10 mouse cellular contexts compared by ENCODE assay signal in the genomic region with DNA sequence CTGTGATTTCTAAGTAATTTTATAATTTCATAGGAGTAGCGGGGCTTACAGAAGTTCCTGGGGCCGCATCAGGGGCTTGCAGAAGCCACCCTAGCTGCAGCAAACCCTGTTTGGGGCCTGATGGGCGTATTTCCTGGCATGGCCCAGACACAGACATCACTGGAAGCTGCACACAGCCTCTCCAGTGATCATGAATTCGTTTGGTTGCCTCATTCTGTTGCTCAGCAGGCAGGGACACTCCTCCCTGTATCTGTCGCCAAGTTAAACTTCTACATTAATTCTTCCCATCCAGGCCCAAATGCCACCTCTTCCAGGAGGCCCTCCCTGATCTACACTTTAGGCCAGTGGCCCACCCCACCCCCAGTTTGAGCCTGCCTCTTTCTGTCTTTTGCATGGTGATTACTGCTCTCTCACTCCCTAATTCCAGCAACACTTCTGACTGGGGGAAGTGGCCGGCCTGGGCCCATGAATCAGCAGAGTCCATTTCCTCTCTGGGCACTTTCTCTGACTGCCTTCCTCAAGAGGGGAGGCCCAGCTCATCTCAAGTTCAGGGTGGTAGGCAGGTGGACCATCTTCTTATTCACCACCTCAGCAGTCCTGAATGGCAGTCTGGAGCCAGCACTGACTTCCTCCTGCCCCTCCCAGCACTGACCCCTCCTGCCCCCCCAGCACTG. TPM values are rescaled to one million over a fixed set of nuclear protein-coding genes. Genes with fewer than 3 reads are reported as not detected.
A peak's percentile ranks its signal among the peaks of the same experiment; 100 is the strongest.
DNase-seq lines count a peak whose midpoint lies in the region; ATAC-seq and TF ChIP-seq lines count a peak whose summit lies in the region.
"Had no signal": no experiment of that assay in that cellular context is flagged by ENCODE, and none has a peak within 500 bp of the region (broad histone marks: within the 10 kb centered on the region; RNA-seq: fewer than 3 reads in every experiment).

No protein-coding gene starts in this region.

- no peak for DNase-seq in gastrocnemius, adult 2 months
- no peak for DNase-seq in gastrocnemius, postnatal 4 days (ENCODE audit: low spot score in 2 of 2)
- DNase-seq in lung, postnatal 4 days: peak; percentile 48 to 55
- DNase-seq in lung, postnatal 36 days: no peak
- no peak for DNase-seq in testis, postnatal 14 days (ENCODE audit: low spot score)
- DNase-seq in cerebellum, adult 18-20 months: no peak
- no peak for DNase-seq in ovary, postnatal 14 days (ENCODE audit: low spot score)
- DNase-seq: heart, postnatal 14 days; kidney, postnatal 25 days had no signal

- ATAC-seq in intestine, embryonic 16.5 days: no peak

- H3K9ac ChIP-seq in intestine, embryonic 16.5 days (ENCODE audit: low read depth, low read length): peak overlapping the region; percentile 14; the same call in 1 of the 2 replicates

- no peak overlapping the region for H3K4me2 ChIP-seq in intestine, embryonic 16.5 days (ENCODE audit: low read depth, low read length)

- no peaks in the 10 kb centered on the region for H3K27me3 ChIP-seq in intestine, embryonic 16.5 days (replicated peaks; ENCODE audit: control insufficient read depth, insufficient read depth, low read length)

- peak overlapping the region; percentile 53 for H3K27ac ChIP-seq in gastrocnemius, adult 2 months
- H3K27ac ChIP-seq in intestine, embryonic 16.5 days (ENCODE audit: low read length): peak overlapping the region; percentile 43; the same call in 1 of the 2 replicates

- H3K4me3 ChIP-seq in gastrocnemius, adult 2 months: no peak overlapping the region
- H3K4me3 ChIP-seq in intestine, embryonic 16.5 days (ENCODE audit: low read length): no peak overlapping the region

- H3K9me3 ChIP-seq in intestine, embryonic 16.5 days (ENCODE audit: control insufficient read depth, low read length): no peaks in the 10 kb centered on the region

- peaks cover 29% of the 10 kb centered on the region; the same call in 1 of the 2 replicates for H3K4me1 ChIP-seq in intestine, embryonic 16.5 days (ENCODE audit: control insufficient read depth, insufficient read depth, low read length)

- intact Hi-C loops in gastrocnemius, adult 2 months (cut with DNase I): no loop called here

- TF ChIP-seq CTCF in gastrocnemius, adult 2 months (IDR thresholded peaks at IDR 0.05): no peak

- H3K36me3 ChIP-seq in intestine, embryonic 16.5 days (ENCODE audit: control insufficient read depth, insufficient read depth, low read length): no peaks in the 10 kb centered on the region

- 61% methylated on average over 6 of the region's 6 CpGs for WGBS in intestine, embryonic 16.5 days

RNA-seq across cellular contexts. Expression of gene Tmem189, which starts 51.0 kb away (rescaled TPM):
- total RNA-seq in gastrocnemius, adult 2 months (2021): 10 to 100 TPM; 13.0 to 14.9 TPM
- 10 to 100 TPM; 27.4 to 28.0 TPM for total RNA-seq in gastrocnemius, postnatal 4 days (2021)
- 28.6 and 33.7 TPM in 2 replicates for polyA plus RNA-seq in intestine, embryonic 16.5 days (2015; fragmentation: Nextera tagmentation; extraction: Ambion mirVana)

RNA-seq across cellular contexts. Expression of gene Cebpb, which starts 51.9 kb away (rescaled TPM):
- 100 to 1,000 TPM; 106 to 181 TPM for total RNA-seq in gastrocnemius, adult 2 months (2021)
- total RNA-seq in gastrocnemius, postnatal 4 days (2021): 10 to 100 TPM; 25.7 to 35.7 TPM
- 0.65 and 0.93 TPM in 2 replicates for polyA plus RNA-seq in intestine, embryonic 16.5 days (2015; fragmentation: Nextera tagmentation; extraction: Ambion mirVana)

Comparison
In these comparisons a context has a peak if more than half of its experiments do, and no peak if none do; other contexts are left out.
1. DNase-seq: peak in lung, postnatal 4 days (2 of 2); none in gastrocnemius, adult 2 months (single experiment), gastrocnemius, postnatal 4 days (0 of 2), lung, postnatal 36 days (single experiment), testis, postnatal 14 days (single experiment), cerebellum, adult 18-20 months (0 of 2) and ovary, postnatal 14 days (single experiment).